Mouse (Mus musculus): ENCODE results near the gene Grhl3. TPM values are rescaled to one million over a fixed set of nuclear protein-coding genes. Genes with fewer than 3 reads are reported as not detected.

Grhl3 gene
- total RNA-seq, 2 experiments from 2014 or later = 0.75 to 0.91 TPM

DNA sequence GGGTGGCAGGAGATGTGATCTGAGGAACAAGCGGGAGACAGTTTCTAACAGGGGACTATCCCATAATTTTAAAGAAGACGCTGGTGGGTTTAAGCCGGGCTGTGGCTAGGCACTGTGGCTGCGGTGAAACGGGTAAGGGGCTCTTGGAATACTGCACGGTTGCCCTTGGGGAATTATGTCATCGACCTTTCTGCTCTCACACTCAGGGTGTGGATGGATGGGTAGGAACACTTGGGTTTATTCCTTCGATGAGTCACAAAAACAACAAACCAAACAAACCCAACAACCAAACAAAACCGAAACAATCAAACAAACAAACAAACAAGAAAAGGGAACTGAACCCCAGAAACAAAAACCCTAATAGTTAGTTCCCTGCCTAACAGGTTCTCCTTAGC lies 78.0 kb downstream of the Grhl3 start:
- no peak for DNase-seq (ENCODE audit: extremely low spot score in 1 of 2, low spot score in 1 of 2)

DNA sequence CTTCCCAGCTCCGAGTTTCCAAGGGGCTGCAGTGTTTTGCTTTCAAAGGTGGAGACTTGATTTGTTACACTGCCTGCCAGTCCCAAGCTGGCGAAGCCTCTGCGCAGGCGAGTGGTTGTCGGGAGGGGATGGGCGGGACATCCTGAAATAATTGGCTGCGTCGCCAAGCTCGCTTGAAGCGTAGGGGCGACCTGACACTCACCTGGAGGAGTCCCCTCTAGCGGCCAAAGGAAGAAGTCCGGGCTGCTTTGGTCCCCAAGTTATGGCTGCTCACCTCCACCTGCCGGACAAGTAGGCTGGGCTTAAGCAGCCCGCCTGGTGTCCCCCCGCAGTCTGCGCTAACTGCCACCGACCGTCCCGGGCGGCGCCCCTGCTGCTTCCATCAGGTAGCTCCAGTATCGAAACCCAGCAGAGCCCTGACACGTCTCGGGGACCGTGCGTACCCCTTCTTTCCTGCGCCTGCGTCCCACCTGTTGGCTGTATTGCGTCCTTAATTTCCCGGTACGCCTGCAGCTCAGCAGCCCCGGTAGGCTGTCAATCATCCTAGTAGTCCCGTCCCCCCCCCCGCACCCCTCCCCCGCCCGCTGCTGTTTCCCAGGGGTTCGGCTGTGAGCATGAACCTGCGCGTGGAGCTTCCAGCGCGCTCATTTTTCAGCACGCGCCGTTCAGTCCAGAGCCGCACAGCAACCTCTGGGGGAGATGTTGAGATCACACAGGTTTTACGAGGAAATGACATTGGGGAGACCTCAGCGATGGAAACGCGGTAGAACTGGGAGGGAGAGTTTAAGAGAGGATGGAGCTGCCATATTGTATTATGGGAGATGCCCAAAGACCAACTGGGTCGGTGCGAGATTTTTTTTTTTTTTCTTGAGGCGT lies 78.7 kb downstream of the Grhl3 start, which contains the start of the genes Stpg1 and Nipal3:
Gene Stpg1, plus strand, starts transcription at position 270 of the 876 bp plus-strand sequence.
Gene Nipal3, minus strand, starts transcription at position 518 of the 876 bp plus-strand sequence.
- DNase-seq (ENCODE audit: extremely low spot score in 1 of 2, low spot score in 1 of 2) = peak; percentile 68 to 72

- DNase-seq (ENCODE audit: extremely low spot score in 1 of 2, low spot score in 1 of 2) = peak; percentile 21 to 26
Observed at GRCm38 (mm10) chr4:135493691-135494520, 79.5 kb downstream of the Grhl3 start.

DNA sequence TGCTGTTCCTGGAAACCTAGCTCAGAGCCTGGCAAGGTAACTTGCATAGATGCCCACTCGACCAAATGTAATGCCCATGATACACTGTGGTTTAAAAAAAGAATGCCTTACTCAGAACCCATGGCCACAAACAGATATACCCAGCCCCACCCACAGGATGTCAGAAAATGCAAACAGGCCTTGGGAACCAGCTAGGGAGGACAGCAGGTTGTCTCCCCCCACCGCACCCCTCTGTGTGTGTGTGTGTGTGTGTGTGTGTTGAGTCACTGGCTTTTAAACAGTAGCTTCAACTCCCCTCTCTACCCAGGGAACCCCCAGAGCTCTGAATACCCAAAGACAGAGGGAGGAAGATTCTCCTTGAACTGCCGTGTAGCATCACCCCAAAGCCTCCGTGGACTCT lies 80.2 kb downstream of the Grhl3 start:
- DNase-seq (ENCODE audit: extremely low spot score in 1 of 2, low spot score in 1 of 2) = no peak

Small RNA genes within 50 kb of the gene (microRNA-seq; reads per million reads assigned to microRNA genes)
- gene Gm25317 = 0 reads per million in 2 experiments

Other genes starting within 250 kb of the Grhl3 start
- gene Srrm1, start 220.3 kb downstream of the Grhl3 start, total RNA-seq (2021) = 100 to 1,000 TPM; 102 to 140 TPM
- gene Ncmap, start 175.4 kb downstream of the Grhl3 start, total RNA-seq (2021) = under 1 TPM in 1 of 2 experiments, not detected in 1; 0.54 TPM
- gene Rcan3, start 139.8 kb downstream of the Grhl3 start, total RNA-seq (2021) = 10 to 100 TPM; 27.8 to 29.7 TPM
- 1 to 10 TPM; 1.5 to 2.5 TPM for gene Stpg1, start 78.8 kb downstream of the Grhl3 start, total RNA-seq (2021)
- 100 to 1,000 TPM in 1 of 2 experiments, 10 to 100 TPM in 1; 88.2 to 100 TPM for gene Nipal3, start 78.6 kb downstream of the Grhl3 start, total RNA-seq (2021)
- gene Ifnlr1, start 112.7 kb upstream of the Grhl3 start, total RNA-seq (2021) = under 1 TPM; 0.21 to 0.30 TPM
- under 1 TPM in 1 of 2 experiments, not detected in 1; 0.14 TPM for gene Il22ra1, start 154.5 kb upstream of the Grhl3 start, total RNA-seq (2021)
- gene Myom3, start 186.1 kb upstream of the Grhl3 start, total RNA-seq (2021) = 1 to 10 TPM in 1 of 2 experiments, under 1 TPM in 1; 0.66 to 1.2 TPM

Measured in layer of hippocampus, postnatal 25 days (tissue).